Mouse (Mus musculus): ENCODE results near the gene Vmn1r118. TPM values are rescaled to one million over a fixed set of nuclear protein-coding genes. Genes with fewer than 3 reads are reported as not detected.
"Not testable (repeated sequence)": the region's sequence is repeated elsewhere in the genome, so short reads cannot be mapped to it uniquely, and the experiment has no call there.

The Vmn1r118 gene
- not detected in 2 replicates for polyA plus RNA-seq (2015; fragmentation: Nextera tagmentation; extraction: Ambion mirVana)

GRCm38 (mm10) chr7:20912247-20912646 lies at the start of gene Vmn1r118:
Gene Vmn1r118, minus strand, starts transcription at chr7:20912347.
- no CpG with 5 or more reads among the region's 2 CpGs for WGBS
- not testable (repeated sequence) for ATAC-seq; H3K9me3 ChIP-seq (ENCODE audit: control insufficient read depth, low read length)

GRCm38 (mm10) chr7:20884021-20884420 lies 28.1 kb downstream of the Vmn1r118 start, which contains the start of gene Vmn1r117:
Gene Vmn1r117, minus strand, starts transcription at chr7:20884121.
- H3K4me2 ChIP-seq (ENCODE audit: low read length); H3K36me3 ChIP-seq (ENCODE audit: control insufficient read depth, insufficient read depth); H3K27me3 ChIP-seq (replicated peaks; ENCODE audit: control insufficient read depth, insufficient read depth, low read length); H3K9ac ChIP-seq (replicated peaks; ENCODE audit: low read depth, low read length); H3K27ac ChIP-seq (ENCODE audit: low read length); H3K4me3 ChIP-seq (replicated peaks; ENCODE audit: low read length); ATAC-seq; H3K9me3 ChIP-seq (ENCODE audit: control insufficient read depth, low read length); H3K4me1 ChIP-seq (replicated peaks; ENCODE audit: control insufficient read depth, insufficient read depth, low read length): not testable (repeated sequence)
- no CpG with 5 or more reads among the region's 2 CpGs for whole genome bisulfite sequencing

More at GRCm38 (mm10) chr7:20912247-20912646, at the start of gene Vmn1r118:
- H3K36me3 ChIP-seq (ENCODE audit: control insufficient read depth, insufficient read depth); H3K4me2 ChIP-seq (ENCODE audit: low read length); H3K27ac ChIP-seq (ENCODE audit: low read length); H3K4me3 ChIP-seq (replicated peaks; ENCODE audit: low read length); H3K9ac ChIP-seq (replicated peaks; ENCODE audit: low read depth, low read length); H3K4me1 ChIP-seq (replicated peaks; ENCODE audit: control insufficient read depth, insufficient read depth, low read length); H3K27me3 ChIP-seq (replicated peaks; ENCODE audit: control insufficient read depth, insufficient read depth, low read length): not testable (repeated sequence)

GRCm38 (mm10) chr7:20871956-20872355 lies 40.2 kb downstream of the Vmn1r118 start, which contains the start of gene Vmn1r116:
Gene Vmn1r116, plus strand, starts transcription at chr7:20872256.
- H3K27me3 ChIP-seq (replicated peaks; ENCODE audit: control insufficient read depth, insufficient read depth, low read length), result not testable (repeated sequence)
- WGBS, result 61% methylated on average over 3 of the region's 3 CpGs

More at GRCm38 (mm10) chr7:20871956-20872355, 40.2 kb downstream of the Vmn1r118 start, which contains the start of gene Vmn1r116:
- not testable (repeated sequence) for H3K27ac ChIP-seq (ENCODE audit: low read length); H3K4me1 ChIP-seq (replicated peaks; ENCODE audit: control insufficient read depth, insufficient read depth, low read length); H3K4me2 ChIP-seq (ENCODE audit: low read length); ATAC-seq; H3K4me3 ChIP-seq (replicated peaks; ENCODE audit: low read length); H3K36me3 ChIP-seq (ENCODE audit: control insufficient read depth, insufficient read depth); H3K9me3 ChIP-seq (ENCODE audit: control insufficient read depth, low read length); H3K9ac ChIP-seq (replicated peaks; ENCODE audit: low read depth, low read length)

Other genes starting within 250 kb of the Vmn1r118 start
- gene Vmn1r107, start 243.4 kb downstream of the Vmn1r118 start, polyA plus RNA-seq (2015; fragmentation: Nextera tagmentation; extraction: Ambion mirVana), result not detected in 2 replicates
- not detected in 2 replicates for gene Vmn1r111, start 209.1 kb downstream of the Vmn1r118 start, polyA plus RNA-seq (2015; fragmentation: Nextera tagmentation; extraction: Ambion mirVana)
- not detected in 2 replicates for gene Gm10668, start 181.7 kb downstream of the Vmn1r118 start, polyA plus RNA-seq (2015; fragmentation: Nextera tagmentation; extraction: Ambion mirVana)
- not detected in 2 replicates for gene Vmn1r112, start 141.2 kb downstream of the Vmn1r118 start, polyA plus RNA-seq (2015; fragmentation: Nextera tagmentation; extraction: Ambion mirVana)
- gene Vmn1r113, start 125.1 kb downstream of the Vmn1r118 start, polyA plus RNA-seq (2015; fragmentation: Nextera tagmentation; extraction: Ambion mirVana), result not detected in 2 replicates
- not detected in 2 replicates for gene Vmn1r114, start 100.2 kb downstream of the Vmn1r118 start, polyA plus RNA-seq (2015; fragmentation: Nextera tagmentation; extraction: Ambion mirVana)
- not detected in 2 replicates for gene Vmn1r115, start 67.4 kb downstream of the Vmn1r118 start, polyA plus RNA-seq (2015; fragmentation: Nextera tagmentation; extraction: Ambion mirVana)
- not detected in 2 replicates for gene Vmn1r116, start 40.1 kb downstream of the Vmn1r118 start, polyA plus RNA-seq (2015; fragmentation: Nextera tagmentation; extraction: Ambion mirVana)
- not detected in 2 replicates for gene Vmn1r117, start 28.2 kb downstream of the Vmn1r118 start, polyA plus RNA-seq (2015; fragmentation: Nextera tagmentation; extraction: Ambion mirVana)
- not detected in 2 replicates for gene Vmn1r119, start 100.1 kb upstream of the Vmn1r118 start, polyA plus RNA-seq (2015; fragmentation: Nextera tagmentation; extraction: Ambion mirVana)
- not detected in 2 replicates for gene Vmn1r120, start 141.4 kb upstream of the Vmn1r118 start, polyA plus RNA-seq (2015; fragmentation: Nextera tagmentation; extraction: Ambion mirVana)
- not detected in 2 replicates for gene Vmn1r121, start 186.2 kb upstream of the Vmn1r118 start, polyA plus RNA-seq (2015; fragmentation: Nextera tagmentation; extraction: Ambion mirVana)
- gene Vmn1r122, start 221.8 kb upstream of the Vmn1r118 start, polyA plus RNA-seq (2015; fragmentation: Nextera tagmentation; extraction: Ambion mirVana), result not detected in 2 replicates
- gene Vmn1r123, start 249.8 kb upstream of the Vmn1r118 start, polyA plus RNA-seq (2015; fragmentation: Nextera tagmentation; extraction: Ambion mirVana), result not detected in 2 replicates

All from forebrain, embryonic 16.5 days (tissue).